Mouse (Mus musculus) CH12.LX (cell line): ENCODE data around the gene Maco1. TPM values are rescaled to one million over a fixed set of nuclear protein-coding genes. Genes with fewer than 3 reads are reported as not detected.
"Not testable (repeated sequence)": the region's sequence is repeated elsewhere in the genome, so short reads cannot be mapped to it uniquely, and the experiment has no call there.

Source experiments
- DNase-seq: peaks from one replicate; pipeline ENCODE4 v3.0.0-alpha.2; 2013; ENCODE audit errors: extremely low read depth
- H3K27ac ChIP-seq: 2 replicates; pipeline ENCODE4 v1.5.1; 2012; ENCODE audit warnings: low read depth, mild to moderate bottlenecking, control low read depth, moderate library complexity; ENCODE audit not compliant: insufficient read depth
- H3K27me3 ChIP-seq: replicated peaks from 2 replicates; pipeline ENCODE3; 2012; ENCODE audit warnings: inconsistent platforms
- H3K36me3 ChIP-seq, 2 experiments: replicated peaks in 1 of 2; 2 replicates each; pipeline versions ENCODE3 to v1.6.1; 2012; ENCODE audit warnings: inconsistent platforms in 1 of 2, low read length in 1 of 2, mild to moderate bottlenecking in 1 of 2, mixed read lengths in 1 of 2, moderate library complexity in 1 of 2; ENCODE audit not compliant: control insufficient read depth in 1 of 2, insufficient read depth in 1 of 2
- H3K4me1 ChIP-seq, 2 experiments: 2 replicates each; pipeline ENCODE4 v1.6.1; 2012; ENCODE audit warnings: inconsistent platforms in 1 of 2, moderate library complexity in 1 of 2; ENCODE audit not compliant: insufficient read depth in 2 of 2, control insufficient read depth in 1 of 2
- H3K4me2 ChIP-seq: 2 replicates; pipeline ENCODE4 v1.6.1; 2012; ENCODE audit warnings: low read depth, mild to moderate bottlenecking, control low read depth; ENCODE audit not compliant: poor library complexity, insufficient read depth, severe bottlenecking
- H3K4me3 ChIP-seq, 3 experiments: fragments of 150-350 bp in 1 of 3; sonication (generic) in 1 of 3; replicated peaks in 1 of 3; 2 replicates each; pipeline versions ENCODE3 to v1.5.1; 2011 to 2012; ENCODE audit warnings: low read depth in 2 of 3, low read length in 2 of 3, mild to moderate bottlenecking in 2 of 3, moderate library complexity in 2 of 3, control low read depth in 1 of 3, improper control_type of control experiment in 1 of 3, inconsistent platforms in 1 of 3, mixed read lengths in 1 of 3; ENCODE audit not compliant: poor library complexity in 1 of 3
- H3K79me2 ChIP-seq: replicated peaks from 2 replicates; pipeline ENCODE4 v1.6.1; 2012; ENCODE audit warnings: mild to moderate bottlenecking, moderate library complexity; ENCODE audit not compliant: control insufficient read depth, poor library complexity, insufficient read depth, severe bottlenecking; ENCODE audit errors: extremely low read depth
- H3K9ac ChIP-seq: 2 replicates; pipeline ENCODE4 v1.6.1; 2012; ENCODE audit warnings: low read depth, mild to moderate bottlenecking, control low read depth, moderate library complexity; ENCODE audit not compliant: insufficient read depth
- H3K9me3 ChIP-seq: replicated peaks from 2 replicates; pipeline ENCODE3; 2012; ENCODE audit warnings: low read length, inconsistent platforms, mixed read lengths
- CTCF ChIP-seq, 2 experiments: IDR thresholded peaks in 1 of 2; conservative IDR thresholded peaks in 1 of 2; 2 replicates each; pipeline ENCODE4 v1.5.1; 2011 to 2012; ENCODE audit warnings: low read depth in 2 of 2, low read length in 2 of 2, improper control_type of control experiment in 1 of 2, inconsistent platforms in 1 of 2, mild to moderate bottlenecking in 1 of 2, moderate library complexity in 1 of 2
- GABPA ChIP-seq: IDR thresholded peaks from 2 replicates; pipeline ENCODE4 v1.6.1; 2012; ENCODE audit warnings: low read depth, low read length, improper control_type of control experiment, inconsistent platforms; ENCODE audit not compliant: insufficient replicate concordance
- TBP ChIP-seq: conservative IDR thresholded peaks from 2 replicates; pipeline ENCODE4 v1.6.1; 2011; ENCODE audit warnings: low read depth, low read length, improper control_type of control experiment
- dilution Hi-C: fragments of 300-500 bp; cut with MboI; formaldehyde crosslinking; loops from 2 replicates; pipeline ENCODE4 v1.14.3; 2020; ENCODE audit warnings: low sequenced_read_pairs; ENCODE audit not compliant: extremely low pct_unique_long_range_greater_than_20kb, extremely low pct_ligation_motif_present
- in situ Hi-C: fragments of 300-500 bp; cut with MboI; formaldehyde crosslinking; loops from 3 replicates; pipeline ENCODE4 v1.14.3; 2019; ENCODE audit warnings: low sequenced_read_pairs, low pct_ligation_motif_present, low pct_unique_long_range_greater_than_20kb, mixed read lengths
- polyA plus RNA-seq: library from polyadenylated mRNA; unstranded; fragments of >175 nt; gene quantifications from 2 replicates; pipeline ENCODE4 v1.2.1, GENCODE M21; 2012; ENCODE audit warnings: low read depth; ENCODE audit not compliant: insufficient read length
- total RNA-seq, 2 experiments: library from RNA; depleted of rRNA; stranded (reverse); fragments of 300-350 nt in 1 of 2; fragments of >200 nt in 1 of 2; gene quantifications; 2 replicates each; pipeline ENCODE4 v1.2.3; 2012 to 2014

The Maco1 gene
- total and polyA plus RNA-seq, 3 experiments, result 15.8 to 19.8 (median 17.3) TPM

DNA sequence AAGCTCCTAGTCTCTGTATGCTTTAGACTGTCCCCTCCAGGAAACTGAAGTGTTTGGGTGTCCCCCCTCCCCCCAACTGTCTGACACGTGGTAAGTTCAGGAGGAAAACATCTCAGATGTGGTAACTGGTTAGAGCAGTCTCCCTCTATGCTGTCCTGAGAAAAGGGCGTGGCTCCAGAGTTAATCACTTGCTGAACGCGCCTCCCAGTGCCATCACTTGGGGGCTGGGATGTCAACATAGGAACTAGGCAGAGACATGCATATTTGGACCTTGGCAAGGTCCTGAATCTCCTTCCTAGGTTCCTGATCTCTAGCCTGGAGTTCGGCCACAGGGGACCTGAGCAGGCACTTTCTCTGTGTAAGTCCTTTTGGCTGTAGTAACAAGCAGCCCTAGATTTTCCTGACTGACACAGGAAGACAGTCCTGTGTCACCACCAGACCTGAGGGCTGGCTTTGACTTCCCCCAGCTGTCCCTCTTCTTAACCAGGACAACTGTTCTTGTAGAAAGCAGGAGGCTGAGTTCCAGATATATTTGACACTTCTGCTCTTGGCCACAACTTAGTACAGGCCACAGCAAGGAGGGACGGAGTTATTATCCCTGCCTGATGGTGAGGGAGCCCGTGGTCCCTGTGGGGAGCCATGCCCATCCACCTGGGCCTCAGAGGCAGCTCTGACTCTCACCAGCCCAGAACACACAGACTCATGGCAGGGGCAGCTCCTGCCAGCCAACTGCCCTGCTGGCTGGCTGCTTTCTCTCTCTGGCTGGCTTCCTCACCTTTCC is 56.4 kb downstream of the Maco1 start:
- no peak for TF ChIP-seq TBP
- Histone ChIP-seq H3K4me2 (no peak overlapping the region), H3K79me2 (no peaks in the 10 kb centered on the region), H3K27ac (no peak overlapping the region), H3K4me1 (peaks cover 9 to 19% of the 10 kb centered on the region in 2 experiments; a peak in 3 of 4 replicates), H3K4me3 (no peak overlapping the region), H3K9me3 (no peaks in the 10 kb centered on the region), H3K9ac (no peak overlapping the region), H3K27me3 (no peaks in the 10 kb centered on the region), H3K36me3 (peaks cover under 1 to 10% of the 10 kb centered on the region in 2 experiments)
- dilution Hi-C loops, result no loop called here
- DNase-seq, result no peak
- in situ Hi-C loops, result loop anchor here (10.0 kb wide), 1 partner anchor 252 kb away; no protein-coding TSS in a partner anchor

DNA sequence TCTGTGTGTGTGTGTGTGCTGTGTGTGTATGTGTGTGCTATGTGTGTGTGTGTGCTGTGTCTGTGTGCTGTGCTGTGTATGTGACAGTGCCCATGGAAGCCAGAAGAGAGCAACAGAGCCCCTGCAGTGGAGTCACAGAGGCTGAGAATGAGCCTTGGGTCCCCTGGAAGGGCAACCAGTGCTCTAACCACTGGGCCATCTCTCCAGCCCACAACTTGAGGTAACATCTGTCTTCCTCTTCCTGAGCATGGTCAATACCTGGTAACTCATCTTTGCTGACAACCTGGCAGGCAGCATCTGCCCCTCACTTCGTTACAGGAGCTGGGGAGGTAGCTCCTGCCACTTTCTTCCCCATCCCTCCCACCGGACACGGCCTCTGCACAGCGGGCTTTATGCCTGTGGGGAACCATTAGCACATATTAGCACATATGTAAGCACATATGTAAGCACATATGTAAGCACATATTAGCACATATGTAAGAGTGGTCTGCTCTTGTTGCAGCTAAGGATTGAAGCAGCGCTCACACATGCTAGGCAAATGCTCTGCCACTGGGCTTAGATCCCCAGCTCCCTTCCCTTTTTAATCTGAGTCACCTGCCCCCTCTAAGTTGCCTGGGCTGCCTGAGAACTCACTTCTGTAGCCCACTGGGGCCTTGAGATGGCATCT is 57.2 kb downstream of the Maco1 start:
- Histone ChIP-seq H3K79me2 (no peaks in the 10 kb centered on the region), H3K27me3 (no peaks in the 10 kb centered on the region), H3K27ac (no peak overlapping the region), H3K9me3 (no peaks in the 10 kb centered on the region), H3K4me3 (peak overlapping the region in 1 of 3 experiments; percentile 21), H3K36me3 (peaks cover 0 to 4% of the 10 kb centered on the region in 2 experiments), H3K4me2 (no peak overlapping the region), H3K4me1 (peaks cover 9 to 19% of the 10 kb centered on the region in 2 experiments; a peak in 3 of 4 replicates), H3K9ac (no peak overlapping the region)
- dilution Hi-C loops (no loop called here), in situ Hi-C loops (loop anchor here (10.0 kb wide), 1 partner anchor 251 kb away; no protein-coding TSS in a partner anchor)
- no peak for TF ChIP-seq GABPA
- no peak for DNase-seq

DNA sequence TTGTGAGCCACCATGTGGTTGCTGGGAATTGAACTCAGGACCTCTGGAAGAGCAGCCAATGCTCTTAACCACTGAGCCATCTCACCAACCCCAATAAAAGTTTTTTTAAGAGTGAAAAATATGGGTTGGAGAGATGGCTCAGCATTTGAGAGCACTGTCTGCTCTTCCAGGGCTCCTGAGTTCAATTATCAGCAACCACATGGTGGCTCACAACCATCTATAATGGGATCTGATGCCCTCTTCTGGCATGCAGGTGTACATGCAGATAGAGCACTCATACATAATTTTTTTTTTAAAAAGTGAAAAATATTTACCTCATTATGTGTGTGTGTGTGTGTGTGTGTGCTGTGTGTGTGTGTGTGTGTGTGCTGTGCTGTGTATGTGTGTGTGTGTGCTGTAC is 58.2 kb downstream of the Maco1 start:
- DNase-seq, H3K27ac ChIP-seq, H3K4me3 ChIP-seq, H3K4me2 ChIP-seq, H3K9me3 ChIP-seq, H3K9ac ChIP-seq, H3K36me3 ChIP-seq, dilution Hi-C loops, H3K79me2 ChIP-seq, H3K27me3 ChIP-seq: not testable (repeated sequence)
- H3K4me1 ChIP-seq, result peaks cover 9 to 19% of the 10 kb centered on the region in 2 experiments; a peak in 3 of 4 replicates
- in situ Hi-C loops, result loop anchor here (10.0 kb wide), 1 partner anchor 250 kb away; no protein-coding TSS in a partner anchor
- TF ChIP-seq CTCF (conservative IDR thresholded peaks at IDR 0.05 in 1 of 2, IDR thresholded peaks at IDR 0.05 in 1 of 2; ENCODE audit: low read depth in 2 of 2, low read length in 2 of 2), result peak in 1 of 2 experiments; percentile 50; a peak in 2 of 4 replicates
